Mouse (Mus musculus) kidney, adult 10 weeks (tissue): Measurements from ENCODE around the gene Kdm4d. TPM values are rescaled to one million over a fixed set of nuclear protein-coding genes. Genes with fewer than 3 reads are reported as not detected.

Experiments
- polyA plus RNA-seq: library from polyadenylated mRNA; stranded (reverse); fragments of 350-450 nt; fragmentation: Illumina TruSeq; extraction: RNeasy Lipid Tissue Mini Kit (QIAGEN cat#74804); gene quantifications from one replicate; pipeline ENCODE4 v1.2.3, GENCODE M21; 2014; ENCODE audit warnings: low read depth, low replicate concordance

The Kdm4d gene
- not detected for polyA plus RNA-seq

DNA sequence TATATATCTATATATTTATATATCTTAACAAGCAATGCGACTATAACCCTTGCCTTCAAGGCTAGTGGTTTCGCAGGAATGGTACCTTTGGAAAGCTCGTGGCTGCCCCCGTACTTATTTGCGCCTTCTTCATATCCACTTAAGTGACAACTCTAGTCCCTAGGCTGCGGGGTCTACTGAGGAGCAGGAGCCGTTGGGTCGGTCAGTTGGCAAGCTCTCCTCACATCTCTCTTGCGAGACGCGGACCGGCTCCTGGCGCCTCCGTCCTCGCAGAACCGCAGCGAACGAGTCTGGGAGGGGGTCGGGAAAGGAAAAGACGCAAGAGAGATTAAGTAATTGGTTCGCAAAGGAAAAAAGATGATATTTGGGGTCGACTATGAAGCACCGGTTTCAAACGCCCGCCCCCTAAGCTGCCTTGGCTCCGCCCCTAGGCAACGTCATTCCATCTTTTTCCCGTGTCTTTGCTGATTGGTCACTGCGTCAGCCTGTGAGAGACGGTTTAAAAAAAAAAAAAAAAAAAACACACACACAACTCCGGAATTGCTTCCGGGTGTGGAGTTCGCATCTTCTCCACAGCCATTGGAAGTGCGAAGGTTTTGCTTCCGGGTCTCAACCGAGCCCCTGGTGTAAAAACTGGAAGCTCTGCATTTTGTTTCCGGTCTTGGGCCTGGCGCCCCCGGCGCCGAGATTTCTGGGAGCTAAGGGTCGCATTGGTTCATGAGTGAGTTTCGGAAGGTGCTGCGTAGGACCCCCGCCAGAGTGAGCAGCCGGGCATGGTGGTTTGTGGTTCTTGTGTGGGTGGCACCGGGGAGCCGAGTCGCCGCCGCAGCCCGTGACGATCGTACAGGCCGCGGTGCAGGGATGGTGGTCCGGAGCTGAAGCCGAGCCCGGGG is at the start of gene Kdm4d, which contains the start of gene Cwc15:
Kdm4d (minus strand) TSS at position 460 of the 893 bp plus-strand sequence.
Cwc15 (plus strand) TSS at position 595 of the 893 bp plus-strand sequence.

Other genes with a start within 250 kb of the Kdm4d start
- gene Sesn3, start 225.4 kb downstream of the Kdm4d start, polyA plus RNA-seq: 46.0 TPM
- 16.1 TPM for gene Endod1, start 119.0 kb downstream of the Kdm4d start, polyA plus RNA-seq
- gene Cwc15, start 135 bp upstream of the Kdm4d start, polyA plus RNA-seq: 239 TPM
- 6.5 TPM for gene Amotl1, start 144.6 kb upstream of the Kdm4d start, polyA plus RNA-seq
- not detected for gene Piwil4, start 240.3 kb upstream of the Kdm4d start, polyA plus RNA-seq